Mouse (Mus musculus) hindbrain, embryonic 10.5 days (tissue): ENCODE measurements around the gene Litaf. TPM values are rescaled to one million over a fixed set of nuclear protein-coding genes. Genes with fewer than 3 reads are reported as not detected.

Source experiments
- DNase-seq: peaks from one replicate; pipeline ENCODE4 v3.0.0-alpha.2; 2017; ENCODE audit warnings: low spot score
- H3K27ac ChIP-seq: fragments of 300-500 bp; sonication (generic); 2 replicates; pipeline ENCODE4 v1.5.1; 2016; ENCODE audit warnings: mild to moderate bottlenecking, moderate library complexity
- H3K27me3 ChIP-seq: fragments of 300-500 bp; sonication (generic); 2 replicates; pipeline ENCODE4 v1.6.1; 2016; ENCODE audit warnings: mild to moderate bottlenecking; ENCODE audit not compliant: poor library complexity, insufficient read depth, severe bottlenecking
- H3K36me3 ChIP-seq: fragments of 300-500 bp; sonication (generic); 2 replicates; pipeline ENCODE4 v1.6.1; 2016; ENCODE audit warnings: mild to moderate bottlenecking, moderate library complexity
- H3K4me1 ChIP-seq: fragments of 300-500 bp; sonication (generic); replicated peaks from 2 replicates; pipeline ENCODE4 v1.6.1; 2016; ENCODE audit warnings: mild to moderate bottlenecking
- H3K4me3 ChIP-seq: fragments of 300-500 bp; sonication (generic); 2 replicates; pipeline ENCODE4 v1.5.1; 2016; ENCODE audit warnings: mild to moderate bottlenecking, moderate library complexity
- H3K9me3 ChIP-seq: fragments of 300-500 bp; sonication (generic); 2 replicates; pipeline ENCODE4 v1.6.1; 2016; ENCODE audit warnings: mild to moderate bottlenecking, moderate library complexity
- WGBS: fragments of 180-500 bp; shearing (Covaris S2); methylation state at CpG from one replicate; pipeline ENCODE4 v1.1.7; 2016; 5-methylcytosine and 5-hydroxymethylcytosine counted together
- polyA plus RNA-seq: library from polyadenylated mRNA; unstranded; fragments of >200 nt; fragmentation: Nextera tagmentation; extraction: Ambion mirVana; gene quantifications from 2 replicates; pipeline ENCODE4 v1.2.1, GENCODE M21; 2016

The Litaf gene
- polyA plus RNA-seq, 1 experiment from 2014 or later, result 88.8 TPM

DNA sequence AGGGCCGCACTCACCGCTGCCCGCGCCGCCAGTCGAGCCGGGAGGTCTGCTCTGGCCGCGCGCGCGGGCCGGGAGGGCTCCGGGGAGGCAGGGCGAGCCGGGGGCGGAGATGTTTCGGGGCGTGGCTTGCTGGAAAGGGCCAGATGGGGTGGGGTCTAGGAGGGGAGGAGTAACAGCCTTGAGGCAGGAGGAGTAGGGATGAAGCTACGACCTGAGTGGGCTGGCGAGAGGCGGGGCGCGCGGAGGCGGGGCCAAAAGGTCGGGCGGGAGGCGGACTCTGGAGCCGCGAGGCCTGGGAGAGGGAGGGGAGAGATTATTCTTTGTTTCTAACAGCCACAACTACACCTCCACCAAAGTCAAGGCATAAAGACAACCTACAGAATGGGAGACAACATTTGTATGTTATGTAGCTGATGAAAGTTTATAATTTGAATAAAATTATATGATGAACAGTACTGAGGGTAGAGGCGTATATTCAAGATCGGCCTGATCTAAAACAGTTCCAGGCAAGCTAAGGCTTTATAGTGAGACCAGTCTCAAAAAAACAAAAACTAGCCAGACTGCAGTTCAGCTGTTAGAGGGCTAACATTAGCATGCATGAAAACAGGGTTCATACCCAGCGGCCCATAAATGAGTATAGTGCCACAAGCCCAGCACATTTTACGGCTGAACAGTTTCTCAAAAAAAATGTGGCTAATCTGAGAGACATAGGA, 72.8 kb downstream of the Litaf start:
- 9% methylated on average over 35 of the region's 35 CpGs for WGBS
- Histone ChIP-seq H3K36me3 (peaks cover 30% of the 10 kb centered on the region), H3K4me1 (peaks cover 22% of the 10 kb centered on the region), H3K27ac (peak overlapping the region; percentile 95), H3K9me3 (peaks cover 21% of the 10 kb centered on the region), H3K27me3 (no peaks in the 10 kb centered on the region), H3K4me3 (peak overlapping the region; percentile 90)
- DNase-seq, result peak; percentile 97

DNA sequence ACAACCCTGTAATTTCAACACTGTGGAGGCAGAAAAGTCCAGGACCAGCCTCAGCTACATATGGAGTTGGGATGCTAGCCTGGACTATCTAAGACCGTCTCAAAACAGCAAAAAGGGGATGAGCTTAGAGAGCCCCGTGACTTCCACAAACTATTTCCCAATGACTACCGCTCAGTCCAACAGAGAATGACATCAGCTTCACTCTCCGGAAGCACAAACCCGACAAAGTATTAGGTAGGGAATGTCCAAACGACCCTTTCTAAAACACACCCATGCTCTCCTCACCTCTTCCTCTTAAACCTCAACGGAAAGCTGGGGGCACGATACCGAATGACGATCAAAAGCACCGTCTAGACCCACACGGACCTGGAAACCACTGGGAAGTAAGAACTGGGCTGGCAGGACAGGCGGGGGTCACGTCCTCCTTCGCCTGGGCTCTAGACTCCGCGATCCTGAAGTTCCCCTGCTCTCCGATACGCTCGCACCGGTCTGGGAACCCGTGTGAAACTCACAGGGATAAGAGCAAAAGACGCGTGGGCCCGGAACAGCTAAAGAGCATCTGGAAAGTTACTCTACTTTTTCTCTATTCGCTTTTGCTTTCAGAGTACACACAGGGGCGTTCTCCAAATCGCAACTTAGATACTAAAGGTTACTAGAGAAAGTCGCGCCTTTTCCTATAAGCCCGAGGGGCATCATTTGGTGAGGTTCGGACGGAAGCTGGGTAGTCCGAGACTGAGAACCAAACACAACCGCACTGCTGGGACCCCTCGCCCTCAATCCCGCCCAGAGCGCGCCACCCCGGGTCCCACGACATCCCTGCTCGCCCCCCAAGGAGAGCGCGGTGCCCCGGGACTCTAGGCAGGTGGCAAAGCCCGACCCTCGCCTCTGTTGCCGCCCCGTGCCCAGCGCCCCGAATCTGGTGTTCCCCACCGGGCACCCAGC, 73.6 kb downstream of the Litaf start:
- Histone ChIP-seq H3K27me3 (no peaks in the 10 kb centered on the region), H3K27ac (peak overlapping the region; percentile 95), H3K9me3 (peaks cover 21% of the 10 kb centered on the region), H3K4me1 (peaks cover 24% of the 10 kb centered on the region), H3K36me3 (peaks cover 30% of the 10 kb centered on the region), H3K4me3 (peak overlapping the region; percentile 90)
- WGBS, result under 1% methylated on average over 52 of the region's 52 CpGs
- DNase-seq, result peak; percentile 65

DNA sequence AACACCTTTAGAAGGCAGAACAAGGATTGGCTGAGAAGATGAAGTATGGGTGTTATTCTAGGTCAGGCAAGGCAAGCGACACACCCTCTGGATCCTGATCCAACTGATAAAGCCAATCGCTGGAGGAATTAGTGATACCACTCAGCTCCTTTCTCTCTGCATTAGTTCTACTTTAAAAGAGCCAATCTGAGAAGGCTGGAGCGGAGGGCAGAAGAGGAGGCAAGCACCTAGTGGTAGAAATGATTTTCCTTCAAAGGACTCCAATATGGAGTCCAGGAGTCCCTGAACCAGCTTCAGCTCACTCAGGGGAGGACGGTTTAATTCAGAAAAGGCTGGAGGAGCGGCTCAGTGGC, 74.2 kb downstream of the Litaf start:
- DNase-seq, result no peak
- peak overlapping the region; percentile 95 for H3K27ac ChIP-seq
- peaks cover 24% of the 10 kb centered on the region for H3K4me1 ChIP-seq
- H3K4me3 ChIP-seq, result peak overlapping the region; percentile 90
- H3K27me3 ChIP-seq, result no peaks in the 10 kb centered on the region
- H3K36me3 ChIP-seq, result peaks cover 30% of the 10 kb centered on the region
- peaks cover 21% of the 10 kb centered on the region for H3K9me3 ChIP-seq
- 57% methylated on average over 5 of the region's 5 CpGs for WGBS

DNA sequence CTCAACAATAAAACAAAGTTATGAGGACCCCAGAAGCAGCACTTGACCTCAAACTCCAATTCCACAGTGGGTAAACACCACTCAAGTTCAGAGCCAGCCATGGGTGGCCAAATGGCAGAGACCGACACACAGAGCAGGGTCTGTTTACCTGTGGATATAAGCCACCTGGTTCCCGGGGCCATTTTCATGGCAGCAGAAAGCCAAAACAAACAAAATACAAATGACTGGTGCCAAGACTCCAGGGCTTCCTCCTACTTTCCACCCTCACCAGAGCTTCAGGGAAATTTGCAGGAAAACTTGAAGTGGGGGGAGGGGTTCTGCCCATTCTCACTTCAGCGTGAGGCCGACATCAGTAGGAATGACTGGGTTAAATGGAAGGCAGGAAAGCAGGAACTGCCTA, 75.2 kb downstream of the Litaf start:
- peaks cover 21% of the 10 kb centered on the region for H3K9me3 ChIP-seq
- peaks cover 24% of the 10 kb centered on the region for H3K4me1 ChIP-seq
- peak overlapping the region; percentile 90 for H3K4me3 ChIP-seq
- no peaks in the 10 kb centered on the region for H3K27me3 ChIP-seq
- peaks cover 30% of the 10 kb centered on the region for H3K36me3 ChIP-seq
- no peak for DNase-seq
- WGBS, result 88% methylated on average over 4 of the region's 4 CpGs
- no peak overlapping the region; the same call in 1 of the 2 replicates for H3K27ac ChIP-seq

DNA sequence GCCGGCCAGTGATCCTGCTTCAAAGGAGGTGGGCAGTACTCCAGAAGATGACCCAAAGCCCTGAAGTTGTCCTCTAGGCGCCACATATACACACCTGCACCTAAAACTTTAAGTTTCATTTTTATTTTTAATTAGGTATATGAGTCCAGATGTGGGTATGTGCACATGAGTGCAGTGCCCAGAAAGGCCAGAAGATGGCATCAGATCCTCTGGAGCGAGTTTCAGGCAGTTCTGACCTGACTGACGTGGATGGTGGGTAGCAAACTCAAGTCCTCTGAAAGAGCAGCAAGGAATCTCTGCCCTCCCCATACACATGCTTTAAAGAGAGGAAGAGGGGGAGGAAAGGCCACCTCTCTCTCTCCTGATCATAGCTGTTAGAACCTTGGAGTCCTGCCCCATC, 76.1 kb downstream of the Litaf start:
- WGBS, result 89% methylated on average over 4 of the region's 4 CpGs
- peaks cover 21% of the 10 kb centered on the region for H3K9me3 ChIP-seq
- no peaks in the 10 kb centered on the region for H3K27me3 ChIP-seq
- peaks cover 30% of the 10 kb centered on the region for H3K36me3 ChIP-seq
- no peak overlapping the region for H3K4me3 ChIP-seq
- no peak for DNase-seq
- peaks cover 24% of the 10 kb centered on the region for H3K4me1 ChIP-seq
- no peak overlapping the region for H3K27ac ChIP-seq

DNA sequence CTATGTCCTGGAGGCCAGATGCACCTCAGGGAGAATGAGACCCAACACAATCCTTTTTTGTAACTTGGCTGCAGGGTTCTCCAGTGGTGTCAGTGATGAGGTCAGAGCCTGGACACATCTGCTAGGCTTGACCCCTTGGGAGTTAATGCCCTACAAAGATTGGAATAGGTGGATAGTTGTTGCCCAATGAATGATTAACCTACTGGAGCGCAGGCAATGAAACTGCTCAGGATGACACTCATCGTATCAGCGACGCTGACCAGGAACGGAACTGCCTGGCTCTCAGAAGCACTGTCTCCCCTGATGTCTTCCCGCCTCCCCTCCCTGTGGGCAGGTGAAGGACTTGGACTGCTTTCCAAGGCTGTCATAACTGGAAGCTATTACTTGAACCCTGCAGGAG, 76.6 kb downstream of the Litaf start:
- H3K9me3 ChIP-seq, result peaks cover 21% of the 10 kb centered on the region
- no peaks in the 10 kb centered on the region for H3K27me3 ChIP-seq
- WGBS, result 96% methylated on average over 6 of the region's 6 CpGs
- no peak overlapping the region for H3K27ac ChIP-seq
- H3K4me1 ChIP-seq, result peaks cover 24% of the 10 kb centered on the region
- H3K36me3 ChIP-seq, result peaks cover 30% of the 10 kb centered on the region
- H3K4me3 ChIP-seq, result peak overlapping the region; percentile 23
- DNase-seq, result no peak

DNA sequence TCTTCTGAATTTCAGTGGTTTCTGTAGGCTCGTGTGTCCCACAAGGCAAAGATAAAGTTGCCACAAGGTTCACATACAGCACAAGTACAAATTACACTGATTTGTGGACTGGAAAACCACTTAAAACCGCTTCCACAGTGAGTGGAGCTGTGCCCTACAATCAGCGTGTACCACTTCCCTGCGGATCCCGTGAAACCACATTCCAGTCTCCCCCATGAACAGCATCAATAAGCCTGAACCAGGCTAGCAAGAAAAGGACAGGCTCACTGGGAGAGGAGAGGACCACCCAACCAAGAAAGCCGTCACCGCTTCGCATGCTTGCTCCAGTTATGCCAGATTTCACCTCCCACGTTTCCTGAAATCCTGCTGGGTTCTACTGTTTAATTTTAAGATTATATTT, 77.7 kb downstream of the Litaf start:
- Histone ChIP-seq H3K9me3 (peaks cover 18% of the 10 kb centered on the region), H3K4me1 (peaks cover 17% of the 10 kb centered on the region; the same call in 1 of the 2 replicates), H3K36me3 (peaks cover 30% of the 10 kb centered on the region), H3K4me3 (no peak overlapping the region), H3K27ac (no peak overlapping the region), H3K27me3 (no peaks in the 10 kb centered on the region)
- 89% methylated on average over 9 of the region's 9 CpGs for WGBS
- no peak for DNase-seq

DNA sequence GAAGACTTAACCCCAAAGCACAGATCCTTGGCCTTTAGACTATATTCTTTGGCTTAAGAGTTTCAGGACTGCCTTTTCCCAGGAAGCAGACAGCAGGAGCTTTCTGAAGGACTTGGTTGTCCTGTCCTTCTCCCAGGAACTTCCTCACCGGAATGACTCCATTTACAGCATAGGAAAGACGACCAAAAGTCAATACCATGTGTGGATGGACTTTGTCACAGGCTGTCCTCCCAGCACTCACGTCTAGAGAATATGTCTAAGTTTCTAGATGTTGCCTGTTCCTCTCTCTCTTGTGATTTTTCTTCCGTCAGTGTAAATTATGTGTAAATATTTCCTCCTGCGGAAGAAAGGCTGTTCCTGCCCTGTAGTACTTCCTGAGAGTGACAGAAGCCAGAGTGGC, 81.4 kb downstream of the Litaf start:
- no peak overlapping the region for H3K27ac ChIP-seq
- DNase-seq, result no peak
- H3K36me3 ChIP-seq, result peaks cover 14% of the 10 kb centered on the region
- H3K27me3 ChIP-seq, result no peaks in the 10 kb centered on the region
- H3K4me1 ChIP-seq, result peaks cover 24% of the 10 kb centered on the region
- no peak overlapping the region for H3K4me3 ChIP-seq
- H3K9me3 ChIP-seq, result 0 out of 2 replicates have a peak, but pooled peaks cover under 1% of the 10 kb centered on the region
- WGBS, result 86% methylated on average over 5 of the region's 5 CpGs

DNA sequence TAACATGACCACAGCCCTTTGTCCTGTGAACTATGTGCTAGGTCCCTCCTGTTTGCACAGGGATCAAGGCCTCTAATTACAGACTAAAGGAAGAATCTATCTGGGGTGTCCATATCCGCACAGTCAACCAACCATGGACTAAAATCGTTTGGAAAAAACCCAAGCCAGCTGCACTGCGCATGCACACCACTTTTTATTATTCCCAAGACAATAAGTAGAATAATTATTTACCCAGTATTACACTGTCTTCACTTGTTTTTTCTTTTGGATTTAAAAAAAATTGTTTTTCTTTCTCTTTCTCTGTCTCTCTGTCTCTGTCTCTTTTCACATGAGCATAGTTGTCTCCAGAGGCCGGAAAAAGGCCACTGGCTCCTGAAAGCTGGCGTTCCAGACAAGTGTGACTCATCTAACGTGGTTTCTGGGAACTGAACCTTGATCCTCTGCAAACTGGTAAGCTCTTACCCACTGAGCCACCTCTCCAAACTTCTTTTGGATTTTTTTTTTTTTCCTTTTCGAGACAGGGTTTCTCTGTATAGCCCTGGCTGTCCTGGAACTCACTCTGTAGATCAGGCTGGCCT, 84.4 kb downstream of the Litaf start:
- Histone ChIP-seq H3K4me1 (peaks cover 46% of the 10 kb centered on the region), H3K27ac (no peak overlapping the region), H3K9me3 (no peaks in the 10 kb centered on the region), H3K4me3 (no peak overlapping the region), H3K27me3 (no peaks in the 10 kb centered on the region), H3K36me3 (peaks cover 29% of the 10 kb centered on the region; the same call in 1 of the 2 replicates)
- no peak for DNase-seq
- WGBS, result 81% methylated on average over 7 of the region's 7 CpGs

DNA sequence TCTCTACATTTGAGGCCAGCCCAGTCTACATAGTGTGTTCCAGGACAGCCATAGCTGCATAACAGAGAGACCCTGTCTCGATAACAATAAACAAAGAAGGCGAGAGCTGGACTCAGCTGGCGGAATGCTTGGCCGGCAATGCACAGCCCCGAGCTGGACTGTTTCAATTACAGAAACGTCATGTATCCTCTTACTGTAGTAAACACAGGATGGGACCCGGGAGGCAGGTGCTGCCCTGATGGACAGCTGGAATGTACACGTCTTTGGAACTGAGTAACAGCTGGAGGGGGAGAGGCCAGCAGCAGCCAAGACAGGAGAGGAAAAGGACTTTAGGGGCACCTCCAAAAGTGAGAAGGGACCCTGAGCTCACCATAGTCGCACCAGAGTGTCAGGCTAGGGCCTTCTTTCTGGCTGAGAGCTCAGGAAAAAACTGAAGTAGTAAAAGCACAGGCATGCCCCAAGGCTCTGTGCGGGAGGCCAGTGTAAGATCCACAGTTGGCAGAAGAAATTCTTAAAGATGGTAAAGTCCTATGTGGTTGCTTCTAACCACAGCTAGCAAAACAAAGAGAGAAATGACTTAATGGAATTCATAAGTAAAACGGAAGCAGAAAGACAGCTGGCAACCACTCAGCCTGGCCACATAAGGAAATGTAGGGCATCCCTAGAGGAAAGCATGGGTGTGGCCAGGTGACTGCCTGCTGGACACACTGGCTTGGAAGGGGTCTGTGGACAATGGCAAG, 86.7 kb downstream of the Litaf start:
- Histone ChIP-seq H3K27me3 (no peaks in the 10 kb centered on the region), H3K4me1 (peaks cover 69% of the 10 kb centered on the region), H3K4me3 (no peak overlapping the region), H3K36me3 (peaks cover 43% of the 10 kb centered on the region), H3K9me3 (no peaks in the 10 kb centered on the region), H3K27ac (peak overlapping the region; percentile 50)
- 69% methylated on average over 11 of the region's 11 CpGs for WGBS
- peak; percentile 19 for DNase-seq

DNA sequence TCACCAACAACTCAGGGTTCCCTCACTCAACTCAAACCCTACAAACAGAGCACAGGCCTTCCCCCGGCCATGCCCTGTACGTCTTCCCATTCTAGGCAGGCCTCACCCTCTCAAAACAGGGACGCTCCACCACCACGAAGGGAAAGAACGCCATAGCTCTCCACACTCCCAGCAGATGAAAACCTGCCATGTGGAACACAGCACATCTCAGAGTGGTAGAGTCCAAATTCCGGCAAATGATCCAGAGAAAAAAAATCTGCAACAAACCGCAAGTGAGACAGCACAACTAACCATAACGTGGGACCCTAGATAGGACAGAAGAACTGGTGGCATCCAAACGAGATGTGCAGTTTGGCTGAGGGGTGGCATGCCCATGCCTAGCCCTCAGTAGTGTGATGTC, 88.1 kb downstream of the Litaf start:
- Histone ChIP-seq H3K36me3 (peaks cover 48% of the 10 kb centered on the region), H3K9me3 (no peaks in the 10 kb centered on the region), H3K27ac (peak overlapping the region; percentile 79), H3K4me3 (no peak overlapping the region), H3K4me1 (peaks cover 82% of the 10 kb centered on the region), H3K27me3 (no peaks in the 10 kb centered on the region)
- no peak for DNase-seq
- WGBS, result 93% methylated on average over 9 of the region's 9 CpGs

DNA sequence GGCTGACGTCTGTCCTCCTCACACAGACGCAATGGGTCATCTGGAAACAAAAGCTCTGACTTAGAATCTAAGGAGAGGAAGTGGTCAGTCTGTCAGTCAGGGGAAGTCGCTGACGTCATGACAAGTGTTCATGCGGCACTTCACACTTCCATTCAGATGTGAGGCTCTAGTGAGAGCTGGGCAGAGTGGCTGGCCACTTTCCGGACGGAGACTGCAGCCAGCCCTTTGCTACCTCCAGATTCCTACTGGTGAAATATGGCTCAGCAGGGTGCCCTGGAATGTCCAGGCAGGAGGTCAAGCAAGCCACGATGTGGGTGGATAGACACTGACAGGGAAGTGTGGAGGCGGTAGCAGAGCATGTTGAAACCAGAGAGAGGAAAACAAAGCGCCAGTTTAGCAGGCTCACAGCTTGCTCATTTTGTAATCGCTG, 89.7 kb downstream of the Litaf start:
- peak; percentile 38 for DNase-seq
- Histone ChIP-seq H3K27ac (peak overlapping the region; percentile 79), H3K4me3 (no peak overlapping the region), H3K36me3 (peaks cover 53% of the 10 kb centered on the region), H3K4me1 (peaks cover 88% of the 10 kb centered on the region), H3K27me3 (no peaks in the 10 kb centered on the region), H3K9me3 (no peaks in the 10 kb centered on the region)
- 48% methylated on average over 11 of the region's 11 CpGs for WGBS
